Mouse (Mus musculus) liver, adult 2 months (tissue): ENCODE results near the gene Smug1.

Experiments
- CTCF ChIP-seq: fragments of 200-500 bp; IDR thresholded peaks from 2 replicates; pipeline ENCODE4 v1.5.1; 2011; ENCODE audit warnings: low read depth, low read length, control low read depth
- POLR2A ChIP-seq: fragments of 200-500 bp; IDR thresholded peaks from 2 replicates; pipeline ENCODE4 v1.6.1; 2011; ENCODE audit warnings: low read length, control low read depth; ENCODE audit not compliant: insufficient read depth; ENCODE audit errors: extremely low read depth

GRCm38 (mm10) chr15:103112309-103112708 lies 54.6 kb downstream of the Smug1 start:
- no peak for TF ChIP-seq POLR2A
- TF ChIP-seq CTCF, result no peak
